Mouse (Mus musculus): ENCODE data around the gene Lin7b.

DNA sequence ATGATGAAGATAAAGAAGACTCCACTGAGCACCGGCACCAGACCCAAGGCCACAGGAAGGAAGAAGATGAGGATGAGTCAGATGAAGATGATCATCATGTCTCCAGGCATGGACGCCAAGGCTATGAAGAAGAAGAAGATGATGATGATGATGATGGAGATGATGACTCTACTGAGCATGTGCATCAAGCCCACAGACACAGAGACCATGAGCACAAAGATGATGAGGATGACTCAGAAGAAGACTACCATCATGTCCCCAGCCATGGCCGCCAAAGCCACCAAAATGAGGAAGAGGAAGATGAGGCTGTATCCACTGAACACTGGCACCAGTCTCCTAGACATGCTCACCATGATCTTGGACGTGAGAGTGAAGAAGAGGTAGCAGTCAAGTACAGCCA lies 34.1 kb downstream of the Lin7b start:
- no peak for TF ChIP-seq CTCF (IDR thresholded peaks at IDR 0.05)
- no peak for TF ChIP-seq POLR2A (IDR thresholded peaks at IDR 0.05; ENCODE audit: insufficient read depth, low read depth, low read length)
- TF ChIP-seq EP300 (IDR thresholded peaks at IDR 0.05; ENCODE audit: insufficient read depth, low read depth, low read length), result no peak

Data from heart, adult 2 months (tissue).